Mouse (Mus musculus): ENCODE data around the gene Tmem203. TPM values are rescaled to one million over a fixed set of nuclear protein-coding genes. Genes with fewer than 3 reads are reported as not detected.
A peak's percentile ranks its signal among the peaks of the same experiment; 100 is the strongest.

The Tmem203 gene
- polyA plus RNA-seq, 1 experiment = 1.6 TPM

DNA sequence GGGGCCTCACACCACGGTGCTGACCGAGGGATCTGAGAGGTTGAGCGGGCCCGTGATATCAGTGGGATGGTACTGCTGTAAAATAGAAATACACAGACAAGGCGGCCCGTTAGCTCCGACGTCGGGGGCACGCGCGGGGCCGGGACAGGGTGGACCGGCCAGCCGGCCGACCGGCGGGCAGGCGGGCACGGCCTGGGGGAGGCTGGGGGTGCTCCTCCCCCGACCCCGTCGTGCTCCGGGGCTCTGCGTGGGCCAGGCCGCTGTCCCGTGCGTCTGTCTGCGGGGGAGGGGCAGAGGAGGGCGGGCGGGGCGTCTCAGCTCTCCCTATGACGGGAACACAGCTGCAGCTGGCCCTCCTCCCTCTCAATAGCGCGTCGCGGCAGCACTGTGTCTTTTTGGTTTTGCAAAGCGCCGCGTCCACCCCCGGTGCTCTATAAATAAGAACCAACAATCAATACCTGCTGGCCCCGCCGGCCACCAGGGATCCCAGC, 36.9 kb downstream of the Tmem203 start:
- H3K4me3 ChIP-seq (replicated peaks) = no peak overlapping the region
- peaks cover 11% of the 10 kb centered on the region for H3K4me1 ChIP-seq (ENCODE audit: control insufficient read depth)
- H3K9me3 ChIP-seq (ENCODE audit: control insufficient read depth, low read length) = peaks cover 3% of the 10 kb centered on the region; the same call in 1 of the 2 replicates
- H3K36me3 ChIP-seq (ENCODE audit: control insufficient read depth) = no peaks in the 10 kb centered on the region
- no peak for TF ChIP-seq GATA1 (IDR thresholded peaks at IDR 0.05; ENCODE audit: low read length)
- TF ChIP-seq TAL1 (IDR thresholded peaks at IDR 0.05; ENCODE audit: low read length) = no peak
- H3K27me3 ChIP-seq (ENCODE audit: control insufficient read depth) = peaks cover 92% of the 10 kb centered on the region

DNA sequence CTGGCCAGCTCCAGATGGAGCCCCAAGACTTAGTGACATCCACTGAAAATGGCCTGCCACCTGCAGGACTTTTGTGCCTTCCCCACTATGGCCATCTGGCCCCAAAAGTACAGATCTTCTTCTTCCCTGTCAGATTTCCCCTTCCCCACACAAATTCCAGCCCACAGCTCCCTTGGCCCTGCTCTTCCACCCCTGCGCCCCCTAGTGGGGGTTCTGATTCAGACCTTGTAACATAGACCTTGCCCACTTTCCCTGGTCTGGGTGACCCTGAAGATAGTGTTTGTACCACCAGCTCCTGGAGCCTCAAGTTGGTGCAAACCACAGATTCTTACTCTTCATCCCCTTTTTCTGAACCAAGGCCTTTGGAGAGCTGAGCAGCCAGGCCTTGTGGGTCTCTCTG, 37.6 kb downstream of the Tmem203 start:
- TF ChIP-seq TAL1 (IDR thresholded peaks at IDR 0.05; ENCODE audit: low read length) (no peak), GATA1 (IDR thresholded peaks at IDR 0.05; ENCODE audit: low read length) (no peak)
- Histone ChIP-seq H3K4me1 (ENCODE audit: control insufficient read depth) (peaks cover 6% of the 10 kb centered on the region), H3K36me3 (ENCODE audit: control insufficient read depth) (no peaks in the 10 kb centered on the region), H3K9me3 (ENCODE audit: control insufficient read depth, low read length) (peaks cover 3% of the 10 kb centered on the region; the same call in 1 of the 2 replicates), H3K4me3 (replicated peaks) (no peak overlapping the region), H3K27me3 (ENCODE audit: control insufficient read depth) (peaks cover 98% of the 10 kb centered on the region)

DNA sequence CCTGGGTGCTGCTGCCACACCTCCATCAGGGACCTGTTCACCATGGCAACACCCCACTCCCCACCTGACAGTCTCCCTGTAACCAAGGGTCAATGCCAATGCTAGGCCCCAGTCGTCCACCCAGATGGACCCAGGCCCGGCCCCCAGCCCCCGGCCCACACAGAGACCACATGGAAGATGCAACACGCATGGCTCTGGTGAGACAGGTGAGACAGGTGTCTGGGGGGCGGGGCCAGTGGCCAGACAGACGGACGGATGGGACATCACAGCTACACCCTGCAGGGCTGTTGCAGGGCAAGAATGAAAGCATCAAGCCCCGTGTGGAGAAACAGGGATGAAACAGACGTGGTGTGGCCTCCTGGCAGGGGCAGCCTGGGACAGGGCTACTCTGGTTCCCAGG, 38.5 kb downstream of the Tmem203 start:
- H3K36me3 ChIP-seq (ENCODE audit: control insufficient read depth) = no peaks in the 10 kb centered on the region
- no peak overlapping the region for H3K4me3 ChIP-seq (replicated peaks)
- TF ChIP-seq TAL1 (IDR thresholded peaks at IDR 0.05; ENCODE audit: low read length) = no peak
- no peak for TF ChIP-seq GATA1 (IDR thresholded peaks at IDR 0.05; ENCODE audit: low read length)
- peaks cover 90% of the 10 kb centered on the region for H3K27me3 ChIP-seq (ENCODE audit: control insufficient read depth)
- peaks cover 3% of the 10 kb centered on the region for H3K4me1 ChIP-seq (ENCODE audit: control insufficient read depth)
- peaks cover 3% of the 10 kb centered on the region; the same call in 1 of the 2 replicates for H3K9me3 ChIP-seq (ENCODE audit: control insufficient read depth, low read length)

DNA sequence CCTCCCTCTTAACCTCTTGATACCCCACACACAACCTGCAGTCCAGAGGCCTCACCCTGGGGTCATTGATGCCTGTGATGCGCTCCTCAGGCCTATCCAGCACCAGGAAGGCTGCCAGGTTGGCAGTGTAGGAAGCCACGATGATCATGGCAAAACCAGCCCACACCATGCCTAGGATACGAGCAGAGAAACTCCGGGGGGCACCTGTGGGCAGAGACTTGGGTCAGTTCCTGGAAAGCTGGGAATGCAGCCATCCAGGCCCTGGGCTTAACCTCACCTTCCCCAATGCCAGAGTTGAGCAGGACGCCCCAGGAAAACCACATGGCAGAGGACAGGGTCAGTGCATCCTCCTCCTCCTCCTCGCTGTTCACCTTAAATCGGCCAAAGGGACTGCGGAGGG, 41.9 kb downstream of the Tmem203 start:
- H3K9me3 ChIP-seq (ENCODE audit: control insufficient read depth, low read length) = no peaks in the 10 kb centered on the region
- TF ChIP-seq GATA1 (IDR thresholded peaks at IDR 0.05; ENCODE audit: low read length) (no peak), TAL1 (IDR thresholded peaks at IDR 0.05; ENCODE audit: low read length) (no peak)
- no peaks in the 10 kb centered on the region for H3K36me3 ChIP-seq (ENCODE audit: control insufficient read depth)
- no peak overlapping the region for H3K4me3 ChIP-seq (replicated peaks)
- H3K4me1 ChIP-seq (ENCODE audit: control insufficient read depth) = no peaks in the 10 kb centered on the region; the same call in none of the 2 replicates
- peaks cover 60% of the 10 kb centered on the region for H3K27me3 ChIP-seq (ENCODE audit: control insufficient read depth)

DNA sequence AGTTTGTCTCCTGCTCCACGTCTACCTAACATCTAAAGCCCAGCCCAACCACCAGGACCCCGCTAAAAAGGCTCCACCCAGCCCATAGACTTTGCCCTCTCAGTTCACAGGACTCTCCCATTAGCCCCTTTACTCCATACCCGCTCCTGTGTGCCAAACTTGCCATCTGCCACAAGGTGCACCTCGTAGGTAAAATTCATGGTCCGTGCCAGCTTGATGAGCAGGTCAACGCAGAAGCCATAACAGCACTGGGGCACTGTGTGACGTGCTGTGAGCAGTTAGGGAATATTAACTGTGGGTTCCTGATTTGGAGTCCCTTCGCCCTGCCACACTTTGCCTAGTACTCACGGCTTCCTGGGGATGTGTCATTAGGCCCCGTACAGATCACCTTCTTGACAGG, 42.8 kb downstream of the Tmem203 start:
- Histone ChIP-seq H3K36me3 (ENCODE audit: control insufficient read depth) (no peaks in the 10 kb centered on the region), H3K4me3 (replicated peaks) (no peak overlapping the region), H3K9me3 (ENCODE audit: control insufficient read depth, low read length) (no peaks in the 10 kb centered on the region), H3K27me3 (ENCODE audit: control insufficient read depth) (peaks cover 55% of the 10 kb centered on the region), H3K4me1 (ENCODE audit: control insufficient read depth) (no peaks in the 10 kb centered on the region)
- no peak for TF ChIP-seq GATA1 (IDR thresholded peaks at IDR 0.05; ENCODE audit: low read length)
- no peak for TF ChIP-seq TAL1 (IDR thresholded peaks at IDR 0.05; ENCODE audit: low read length)

DNA sequence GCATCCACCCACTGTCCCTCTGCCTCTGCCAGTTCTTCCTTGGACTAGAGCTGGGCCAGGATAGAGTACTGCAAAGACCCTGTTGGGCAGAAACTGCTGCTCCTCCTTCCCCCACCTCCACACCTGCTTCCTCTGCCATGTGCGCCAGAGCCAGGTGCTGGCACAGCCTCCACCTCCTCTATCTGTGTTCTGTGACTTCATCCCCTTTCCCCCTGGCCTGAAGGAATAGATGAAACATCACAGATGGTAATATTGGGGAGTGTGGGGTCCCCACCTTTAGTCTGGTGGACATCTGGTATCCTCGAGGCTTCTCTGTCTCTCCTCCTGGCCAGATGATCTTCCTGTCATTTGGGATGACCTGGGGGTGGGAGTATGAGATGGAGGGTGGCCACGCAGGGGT, 48.2 kb downstream of the Tmem203 start:
- no peaks in the 10 kb centered on the region for H3K9me3 ChIP-seq (ENCODE audit: control insufficient read depth, low read length)
- no peaks in the 10 kb centered on the region for H3K36me3 ChIP-seq (ENCODE audit: control insufficient read depth)
- peaks cover 9% of the 10 kb centered on the region for H3K4me1 ChIP-seq (ENCODE audit: control insufficient read depth)
- TF ChIP-seq GATA1 (IDR thresholded peaks at IDR 0.05; ENCODE audit: low read length) (no peak), TAL1 (IDR thresholded peaks at IDR 0.05; ENCODE audit: low read length) (no peak)
- H3K27me3 ChIP-seq (ENCODE audit: control insufficient read depth) = peaks cover 60% of the 10 kb centered on the region
- H3K4me3 ChIP-seq (replicated peaks) = no peak overlapping the region

DNA sequence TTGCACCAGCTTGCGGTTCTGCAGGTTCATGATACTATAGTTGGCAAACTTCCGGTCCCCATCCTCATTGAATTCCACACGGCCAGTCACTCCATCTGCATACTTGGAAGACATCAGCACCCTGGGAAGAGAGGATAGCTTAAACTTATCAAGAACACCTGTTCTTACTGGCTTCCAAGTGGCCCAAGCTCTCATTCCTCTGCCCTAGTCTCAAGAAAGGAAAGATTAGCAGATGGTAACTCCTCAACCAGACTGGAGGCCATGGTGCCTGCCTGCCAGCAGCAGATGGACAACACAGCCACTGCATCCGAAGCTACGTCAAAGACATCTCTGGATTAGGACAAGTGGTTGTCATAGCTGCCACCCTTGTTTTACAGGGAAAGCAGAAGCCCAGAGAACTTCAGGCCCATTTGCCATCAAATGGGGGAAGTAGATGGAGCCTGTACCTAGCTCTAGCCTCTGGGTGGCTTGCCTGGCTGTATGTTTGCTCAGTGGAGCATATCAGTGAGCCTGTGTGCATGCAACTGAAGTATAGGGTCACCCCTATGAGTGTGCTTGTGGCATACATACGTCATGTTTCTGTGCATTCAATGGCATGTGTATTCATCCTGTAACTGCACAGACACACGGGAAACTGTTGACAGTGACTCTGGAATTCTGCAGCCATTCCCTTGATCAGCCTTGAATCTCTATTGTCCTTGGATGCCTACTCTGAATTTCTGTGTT, 48.9 kb downstream of the Tmem203 start:
- Histone ChIP-seq H3K27me3 (ENCODE audit: control insufficient read depth) (peaks cover 66% of the 10 kb centered on the region), H3K4me3 (replicated peaks) (no peak overlapping the region), H3K36me3 (ENCODE audit: control insufficient read depth) (no peaks in the 10 kb centered on the region), H3K9me3 (ENCODE audit: control insufficient read depth, low read length) (no peaks in the 10 kb centered on the region), H3K4me1 (ENCODE audit: control insufficient read depth) (peaks cover 9% of the 10 kb centered on the region)
- TF ChIP-seq GATA1 (IDR thresholded peaks at IDR 0.05; ENCODE audit: low read length) (no peak), TAL1 (IDR thresholded peaks at IDR 0.05; ENCODE audit: low read length) (no peak)

DNA sequence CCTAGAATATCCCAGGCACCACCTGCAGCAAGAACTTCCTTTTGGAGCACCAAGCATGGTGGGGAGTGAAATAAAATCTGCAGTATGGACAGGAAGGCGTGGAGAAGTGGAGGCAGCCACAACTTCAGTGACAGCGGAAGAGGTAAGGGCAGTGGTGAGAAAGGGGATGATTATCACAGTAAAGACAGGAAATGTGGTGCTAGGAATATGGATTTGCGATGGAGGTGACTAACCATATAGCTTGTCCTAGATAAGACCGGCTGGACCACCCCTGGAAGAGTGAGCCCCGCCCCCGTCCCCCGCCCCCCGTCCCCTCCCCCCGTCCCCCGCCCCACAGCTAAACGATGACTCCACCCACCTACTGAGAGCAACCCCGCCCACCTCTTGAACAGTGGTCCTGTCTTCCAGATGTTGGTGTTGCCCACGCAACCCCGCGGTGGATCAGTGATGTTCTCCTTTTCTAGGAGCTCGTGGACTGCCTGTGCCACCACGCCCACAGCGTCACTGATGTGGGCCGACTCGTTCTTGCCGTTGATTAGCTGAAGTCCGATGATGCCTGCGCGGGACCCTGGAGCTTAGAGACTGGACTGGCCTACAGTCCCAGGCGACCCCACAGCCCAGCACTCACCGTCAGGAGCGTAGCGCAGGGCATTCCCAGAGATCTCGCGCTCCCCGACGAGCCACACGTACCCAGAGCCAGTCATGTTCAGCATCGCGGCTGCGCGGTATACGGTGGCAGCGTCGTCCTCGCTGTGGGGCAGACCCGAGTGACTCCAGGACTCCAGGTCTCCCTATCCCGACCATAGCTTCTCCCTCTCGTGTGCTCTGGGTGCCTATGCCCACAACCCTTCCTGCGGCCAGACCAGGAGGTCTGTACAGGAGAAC, 49.7 kb downstream of the Tmem203 start:
- Histone ChIP-seq H3K27me3 (ENCODE audit: control insufficient read depth) (peaks cover 70% of the 10 kb centered on the region), H3K9me3 (ENCODE audit: control insufficient read depth, low read length) (no peaks in the 10 kb centered on the region), H3K36me3 (ENCODE audit: control insufficient read depth) (no peaks in the 10 kb centered on the region), H3K4me1 (ENCODE audit: control insufficient read depth) (peaks cover 9% of the 10 kb centered on the region), H3K4me3 (replicated peaks) (peak overlapping the region; percentile 23)
- TF ChIP-seq TAL1 (IDR thresholded peaks at IDR 0.05; ENCODE audit: low read length) (no peak), GATA1 (IDR thresholded peaks at IDR 0.05; ENCODE audit: low read length) (no peak)

Other genes with a start within 250 kb of the Tmem203 start
- gene Nsmf, start 201.1 kb upstream of the Tmem203 start, polyA plus RNA-seq (2012) = 0.51 and 0.67 TPM in 2 replicates
- gene Entpd8, start 175.1 kb upstream of the Tmem203 start, polyA plus RNA-seq (2012) = 0.04 TPM in 1 of 2 replicates, not detected in the other
- gene Noxa1, start 160.3 kb upstream of the Tmem203 start, polyA plus RNA-seq (2012) = 0.04 TPM in 1 of 2 replicates, not detected in the other
- 0.38 and 0.49 TPM in 2 replicates for gene Nrarp, start 74.7 kb upstream of the Tmem203 start, polyA plus RNA-seq (2012)
- 0.02 and 0.03 TPM in 2 replicates for gene Tor4a, start 58.6 kb upstream of the Tmem203 start, polyA plus RNA-seq (2012)
- gene Nelfb, start 44.0 kb upstream of the Tmem203 start, polyA plus RNA-seq (2012) = 1.8 TPM in 2 replicates
- gene Stpg3, start 40.8 kb upstream of the Tmem203 start, polyA plus RNA-seq (2012) = 0.03 TPM in 1 of 2 replicates, not detected in the other
- gene Fam166a, start 36.7 kb upstream of the Tmem203 start, polyA plus RNA-seq (2012) = not detected in 2 replicates
- gene Tubb4b, start 30.7 kb upstream of the Tmem203 start, polyA plus RNA-seq (2012) = 134 and 136 TPM in 2 replicates
- not detected in 2 replicates for gene Slc34a3, start 21.1 kb upstream of the Tmem203 start, polyA plus RNA-seq (2012)
- gene Rnf224, start 18.7 kb upstream of the Tmem203 start, polyA plus RNA-seq (2012) = not detected in 2 replicates
- gene Rnf208, start 13.2 kb upstream of the Tmem203 start, polyA plus RNA-seq (2012) = 0.07 and 0.18 TPM in 2 replicates
- gene Cysrt1, start 13.0 kb upstream of the Tmem203 start, polyA plus RNA-seq (2012) = not detected in 2 replicates
- 0.06 and 0.18 TPM in 2 replicates for gene AL732309.1, start 8.6 kb upstream of the Tmem203 start, polyA plus RNA-seq (2012)
- 0.82 and 1.3 TPM in 2 replicates for gene Tprn, start 7.2 kb downstream of the Tmem203 start, polyA plus RNA-seq (2012)
- gene Ssna1, start 17.0 kb downstream of the Tmem203 start, polyA plus RNA-seq (2012) = 22.8 and 24.1 TPM in 2 replicates
- gene Anapc2, start 17.0 kb downstream of the Tmem203 start, polyA plus RNA-seq (2012) = 2.1 and 2.2 TPM in 2 replicates
- gene Tmem210, start 32.7 kb downstream of the Tmem203 start, polyA plus RNA-seq (2012) = not detected in 2 replicates
- not detected in 2 replicates for gene Lrrc26, start 34.5 kb downstream of the Tmem203 start, polyA plus RNA-seq (2012)
- not detected in 2 replicates for gene Grin1, start 63.7 kb downstream of the Tmem203 start, polyA plus RNA-seq (2012)
- gene Man1b1, start 76.9 kb downstream of the Tmem203 start, polyA plus RNA-seq (2012) = 0.86 and 1.3 TPM in 2 replicates
- 0.24 and 0.76 TPM in 2 replicates for gene Dpp7, start 100.9 kb downstream of the Tmem203 start, polyA plus RNA-seq (2012)
- 0.04 and 0.17 TPM in 2 replicates for gene Uap1l1, start 110.2 kb downstream of the Tmem203 start, polyA plus RNA-seq (2012)
- gene Sapcd2, start 116.9 kb downstream of the Tmem203 start, polyA plus RNA-seq (2012) = 10.3 and 12.6 TPM in 2 replicates
- not detected in 2 replicates for gene Entpd2, start 140.4 kb downstream of the Tmem203 start, polyA plus RNA-seq (2012)
- gene Npdc1, start 143.9 kb downstream of the Tmem203 start, polyA plus RNA-seq (2012) = 0.19 TPM in 1 of 2 replicates, not detected in the other
- gene Fut7, start 167.8 kb downstream of the Tmem203 start, polyA plus RNA-seq (2012) = 0.06 TPM in 1 of 2 replicates, not detected in the other
- gene Abca2, start 173.3 kb downstream of the Tmem203 start, polyA plus RNA-seq (2012) = 0.09 and 0.11 TPM in 2 replicates
- not detected in 2 replicates for gene Clic3, start 201.4 kb downstream of the Tmem203 start, polyA plus RNA-seq (2012)
- gene Paxx, start 205.7 kb downstream of the Tmem203 start, polyA plus RNA-seq (2012) = 1.0 and 1.1 TPM in 2 replicates
- not detected in 2 replicates for gene Ptgds, start 214.6 kb downstream of the Tmem203 start, polyA plus RNA-seq (2012)
- gene Lcn12, start 238.5 kb downstream of the Tmem203 start, polyA plus RNA-seq (2012) = not detected in 2 replicates
- gene Fbxw5, start 245.3 kb downstream of the Tmem203 start, polyA plus RNA-seq (2012) = 3.9 and 4.7 TPM in 2 replicates
- not detected in 2 replicates for gene C8g, start 246.3 kb downstream of the Tmem203 start, polyA plus RNA-seq (2012)

All from erythroblast, embryonic 14.5 days (primary cell).